Mouse (Mus musculus): ENCODE measurements around the gene Mapk3.

GRCm38 (mm10) chr7:126759672-126760390 lies 430 bp downstream of the Mapk3 start:
- TF ChIP-seq POLR2A (IDR thresholded peaks at IDR 0.05; ENCODE audit: low read depth, low read length) (peak; percentile 45; the same call in 1 of the 2 replicates), CTCF (IDR thresholded peaks at IDR 0.05; ENCODE audit: borderline replicate concordance, insufficient read depth, low read length) (no peak)

Measured in embryonic fibroblast, embryonic 13.5 days (primary cell).